Mouse (Mus musculus): Measurements from ENCODE around the gene Acads.

GRCm38 (mm10) chr5:115068671-115069421, 50.3 kb downstream of the Acads start:
- no peak for TF ChIP-seq CTCF (IDR thresholded peaks at IDR 0.05; ENCODE audit: extremely low read depth, insufficient read length, insufficient replicate concordance, low read depth, low read length)
- TF ChIP-seq POLR2A (IDR thresholded peaks at IDR 0.05; ENCODE audit: low read depth, low read length), result no peak

Data from small intestine, adult 2 months (tissue).